Mouse (Mus musculus) cortical plate, adult 2 months (tissue): ENCODE measurements around the gene Crbn.

ENCODE experiments used
- CTCF ChIP-seq: fragments of 200-500 bp; IDR thresholded peaks from 2 replicates; pipeline ENCODE4 v1.5.1; 2011; ENCODE audit warnings: mild to moderate bottlenecking, control low read depth, low read length; ENCODE audit not compliant: insufficient read depth; ENCODE audit errors: extremely low read depth
- POLR2A ChIP-seq: fragments of 200-500 bp; IDR thresholded peaks from 2 replicates; pipeline ENCODE4 v1.6.1; 2011; ENCODE audit warnings: mild to moderate bottlenecking, low read length, control low read depth; ENCODE audit not compliant: insufficient read depth; ENCODE audit errors: extremely low read depth

DNA sequence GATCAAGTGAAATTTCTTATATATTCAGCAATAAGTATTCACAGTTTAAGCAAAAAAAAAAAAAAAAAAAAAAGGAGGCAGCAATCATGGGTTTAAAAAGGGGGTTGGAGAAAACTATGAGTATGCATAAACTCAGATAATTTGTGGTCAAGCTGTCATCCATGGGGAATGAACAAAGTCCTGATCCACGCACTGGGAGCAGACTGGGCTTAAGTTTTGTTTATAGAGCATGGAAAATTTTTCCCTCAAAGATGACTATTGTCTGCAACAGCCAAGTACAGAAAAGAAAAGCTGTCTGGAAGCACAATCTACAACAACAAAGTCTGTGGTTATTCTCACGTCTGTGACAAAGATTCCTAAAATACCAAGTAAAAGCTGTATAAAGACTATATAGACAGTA lies 9.3 kb upstream of the Crbn start:
- TF ChIP-seq CTCF, result no peak
- TF ChIP-seq POLR2A, result no peak
